Mouse (Mus musculus) liver, embryonic 14.5 days (tissue): Measurements from ENCODE around the gene Fam8a1.

ENCODE experiments used
- CTCF ChIP-seq: IDR thresholded peaks from 2 replicates; pipeline ENCODE4 v1.5.1; 2016; ENCODE audit warnings: antibody characterized with exemption, low read depth, control low read depth
- EP300 ChIP-seq: IDR thresholded peaks from 2 replicates; pipeline ENCODE4 v1.6.1; 2016; ENCODE audit warnings: antibody characterized with exemption, low read depth

DNA sequence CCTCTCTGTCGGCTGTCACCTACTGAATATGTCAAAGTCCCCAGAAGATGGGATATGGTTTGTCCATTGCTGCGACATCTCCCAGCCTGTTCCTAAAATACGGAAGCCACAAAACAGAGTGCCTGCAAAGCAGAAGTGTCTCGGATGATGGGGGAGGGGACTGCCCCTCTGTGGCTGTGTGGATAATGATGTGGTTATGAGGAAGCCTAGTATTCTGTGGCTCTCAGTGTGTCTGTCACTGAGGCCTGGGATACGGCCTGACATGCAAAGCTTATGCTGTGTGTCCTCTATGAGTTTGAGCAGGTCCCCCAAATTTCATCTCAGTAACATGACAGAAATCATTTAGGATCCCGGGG, 35.2 kb upstream of the Fam8a1 start:
- TF ChIP-seq CTCF (no peak), EP300 (no peak)
